Mouse (Mus musculus): ENCODE measurements at regions not wholly inside any gene's neighbourhood (a gene's known extent, or its start where the extent isn't known, plus 50 kb on each side); places are given as distances from the start of the nearest gene placed in this dataset.
"Not testable (repeated sequence)": the region's sequence is repeated elsewhere in the genome, so short reads cannot be mapped to it uniquely, and the experiment has no call there.

DNA sequence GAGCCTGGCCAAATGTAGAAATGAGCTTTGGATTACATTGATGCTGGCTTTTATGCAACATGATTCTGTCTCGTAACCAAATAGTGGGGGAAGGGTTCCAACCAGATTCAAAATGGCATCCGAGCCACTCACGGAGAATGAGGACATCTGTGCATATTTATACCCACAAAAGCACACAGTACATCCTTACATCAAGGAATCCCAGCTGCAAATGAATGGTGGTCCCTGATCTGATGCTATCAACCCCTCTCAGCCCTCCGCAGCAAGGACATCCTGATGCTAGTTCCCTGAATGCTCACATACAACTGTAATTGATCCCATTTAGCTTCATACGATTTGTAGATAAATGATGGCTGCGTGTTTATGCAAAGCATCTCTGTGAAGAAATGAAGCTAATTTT, 215.9 kb downstream of the Samd5 start:
- DNase-seq: no peak

DNA sequence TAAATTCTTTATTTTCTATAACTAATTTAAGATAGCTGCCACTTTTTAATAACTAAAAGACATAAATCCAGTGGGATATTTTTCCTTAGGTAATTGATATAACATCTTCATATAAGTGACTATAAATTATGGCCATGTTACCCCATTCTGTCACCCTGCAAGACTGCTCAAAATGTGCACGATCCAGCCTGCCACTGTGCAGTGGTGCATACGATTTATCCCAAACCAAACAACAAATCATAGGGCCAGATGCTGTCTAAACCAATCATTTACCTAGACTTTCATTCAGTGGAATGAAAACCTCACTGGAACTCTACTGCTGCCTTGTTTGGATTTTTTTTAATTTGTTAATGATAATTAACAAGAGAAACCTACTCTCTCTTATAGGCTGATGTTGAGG, 216.5 kb downstream of the Samd5 start:
- no peak for DNase-seq

DNA sequence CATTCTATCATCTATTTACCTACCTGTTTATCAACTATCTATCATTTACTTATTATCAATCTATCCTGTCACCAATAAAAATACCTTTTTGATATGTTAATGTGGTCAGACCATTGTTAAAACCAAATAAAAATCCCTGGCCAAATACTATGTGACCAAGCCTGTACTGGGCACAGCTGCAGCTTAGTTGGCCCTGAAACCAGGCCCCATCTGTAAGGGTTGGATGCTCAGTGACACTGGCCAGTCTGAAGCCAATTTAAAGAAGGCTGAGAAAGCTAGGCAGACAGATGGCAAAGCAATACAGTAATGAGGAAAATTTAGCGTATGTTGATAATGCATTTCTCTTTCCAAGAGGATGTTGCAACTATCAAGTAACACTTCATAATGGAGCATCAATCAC, 217.8 kb downstream of the Samd5 start:
- no peak for DNase-seq

DNA sequence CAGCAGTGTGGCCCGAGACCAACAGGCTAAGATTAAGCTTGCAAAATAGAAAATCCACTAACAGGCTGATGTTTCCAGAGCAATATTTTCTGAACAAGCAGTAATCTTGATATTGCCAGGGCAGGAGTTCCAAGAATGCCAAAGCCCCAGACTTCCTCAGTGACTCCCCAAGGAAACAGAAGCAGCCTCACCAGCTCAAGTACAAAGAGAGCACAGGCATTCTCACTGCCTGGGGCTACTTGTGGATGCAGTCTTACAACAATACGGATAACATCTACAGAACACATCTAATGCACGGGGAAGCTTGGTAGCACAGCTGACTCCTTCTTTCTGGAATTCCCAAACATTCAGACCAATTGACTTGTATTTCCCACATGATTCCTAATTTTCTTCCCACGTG, 235.9 kb downstream of the Samd5 start:
- no peak for DNase-seq

DNA sequence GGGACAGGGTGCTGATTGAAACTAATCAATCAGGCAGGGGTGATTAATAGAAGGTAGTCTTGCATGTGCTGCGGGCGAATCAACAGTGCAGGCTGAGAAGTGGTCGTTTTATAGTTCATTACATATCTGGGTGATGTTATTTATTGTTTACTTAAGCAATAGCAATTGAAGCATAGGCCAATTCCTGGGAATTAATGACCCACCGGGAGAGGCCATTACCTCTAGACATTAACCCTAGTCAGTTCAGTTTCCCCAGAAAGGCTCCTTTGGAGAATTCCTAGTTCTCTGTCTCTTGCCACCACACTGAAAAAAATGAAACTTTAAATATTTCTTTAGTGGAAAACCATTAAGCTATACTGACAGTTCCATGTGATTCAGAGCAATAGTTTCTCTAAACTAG, 236.6 kb downstream of the Samd5 start:
- no peak for DNase-seq

DNA sequence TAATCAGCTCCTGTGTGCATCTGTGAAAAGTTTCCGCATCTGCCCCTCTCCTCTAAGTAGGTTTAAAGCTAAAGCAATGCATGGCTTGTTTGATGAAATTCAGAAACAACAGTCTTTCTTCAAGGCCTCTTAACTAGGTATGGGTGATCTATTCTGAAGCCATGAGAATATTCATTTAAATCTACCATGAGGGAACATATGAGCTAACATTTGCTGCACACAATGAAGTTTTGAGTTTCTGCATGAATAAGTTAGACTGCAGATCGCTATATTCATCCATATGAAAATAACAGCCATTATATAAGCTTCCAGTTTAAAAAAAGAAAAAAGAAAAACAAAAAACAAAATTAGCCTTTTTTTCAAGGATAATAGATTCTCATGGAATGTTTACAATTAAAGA, 245.9 kb downstream of the Samd5 start:
- no peak for DNase-seq

DNA sequence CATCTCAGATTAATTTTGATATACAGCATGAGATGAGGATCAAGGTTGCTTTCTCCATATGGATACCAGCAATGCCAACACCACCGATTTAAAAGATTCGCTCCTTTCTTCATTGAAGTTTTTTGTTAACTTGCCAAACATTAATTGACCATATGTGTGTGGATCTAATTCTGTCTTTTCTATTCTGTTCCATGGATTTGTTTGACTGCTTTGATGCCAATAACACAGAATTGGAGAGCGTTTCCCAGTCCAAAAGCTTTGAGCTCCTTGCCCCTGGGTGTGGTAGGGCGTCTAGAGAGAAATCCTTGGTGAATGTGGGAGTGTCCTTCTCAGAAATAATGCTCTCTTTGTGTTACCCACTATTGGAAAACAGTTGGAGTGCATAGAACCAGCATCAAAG, 254.3 kb downstream of the Samd5 start:
- DNase-seq: no peak

DNA sequence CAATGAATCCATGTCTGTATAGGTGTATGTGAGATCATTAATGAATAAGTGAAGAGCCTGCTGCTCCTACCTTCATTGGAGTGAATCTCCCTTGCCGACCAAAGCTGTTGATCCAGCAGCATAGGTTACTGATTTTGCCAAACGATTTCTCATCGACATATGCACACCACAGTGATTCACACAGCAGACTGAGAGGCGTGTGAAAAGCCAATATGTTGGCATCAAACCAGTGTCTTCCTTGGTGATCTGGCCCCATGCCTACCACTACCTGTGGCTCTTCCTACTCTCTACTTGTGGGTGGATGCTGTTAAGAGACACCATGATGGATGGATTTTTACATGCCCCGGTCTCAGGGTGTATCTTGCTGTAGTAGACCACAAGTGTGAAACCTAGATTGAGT, 258.3 kb downstream of the Samd5 start:
- no peak for DNase-seq

DNA sequence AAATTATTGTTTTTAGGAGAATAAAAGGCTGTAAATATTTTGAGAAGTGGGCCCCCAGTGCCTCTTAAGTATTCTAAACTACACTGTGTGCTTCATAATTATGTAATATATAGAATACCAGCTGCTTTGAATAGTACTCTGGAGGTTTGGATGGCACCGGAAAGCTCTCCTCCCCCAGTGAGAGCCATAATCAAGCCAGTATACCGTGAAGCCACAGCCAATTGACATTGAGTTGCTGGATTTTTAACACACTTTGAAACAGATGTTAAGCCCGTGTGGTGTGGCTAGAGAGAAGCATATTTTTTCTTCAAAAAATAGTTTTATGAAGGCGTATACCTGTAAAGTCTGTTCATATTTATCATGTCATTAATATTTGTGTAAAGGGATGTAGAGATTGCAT, 268.9 kb downstream of the Samd5 start:
- no peak for DNase-seq

DNA sequence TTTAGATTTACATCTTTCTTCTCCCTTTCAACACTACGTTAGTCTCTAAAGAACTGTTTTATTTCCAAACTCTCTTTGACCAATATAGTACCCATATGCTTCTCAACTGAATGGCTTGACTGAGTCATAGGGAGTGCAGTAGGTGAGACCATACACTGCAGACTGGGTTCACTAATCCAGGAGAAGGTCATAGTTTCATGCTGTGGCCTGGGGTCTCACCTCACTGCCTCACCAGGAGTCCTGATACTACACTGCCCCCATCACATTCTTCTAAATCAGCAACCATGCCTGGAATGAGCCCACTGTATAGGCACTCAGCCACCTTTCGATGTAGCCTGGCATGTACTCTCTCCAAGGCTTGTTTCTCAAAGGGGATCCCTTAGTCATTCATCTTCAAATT, 269.6 kb downstream of the Samd5 start:
- DNase-seq: no peak

DNA sequence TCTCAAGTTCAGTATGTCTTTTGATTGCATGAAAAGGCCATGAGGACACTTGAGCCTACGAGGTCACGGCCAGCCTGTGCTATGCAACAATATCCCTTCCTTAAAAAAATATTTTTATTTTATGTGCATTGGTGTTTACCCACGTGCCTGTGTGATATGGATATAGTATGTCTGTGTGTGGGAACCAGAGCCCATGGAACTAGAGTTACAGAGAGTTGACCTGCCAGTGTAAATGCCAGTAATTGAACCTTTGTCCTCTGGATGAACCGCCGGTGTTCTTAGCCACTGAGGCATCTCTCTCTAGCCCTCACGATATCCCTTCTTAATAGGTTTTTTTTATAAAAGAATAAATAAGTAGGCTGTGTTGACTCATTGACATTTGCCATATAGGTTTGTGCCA, 270.0 kb downstream of the Samd5 start:
- no peak for DNase-seq

DNA sequence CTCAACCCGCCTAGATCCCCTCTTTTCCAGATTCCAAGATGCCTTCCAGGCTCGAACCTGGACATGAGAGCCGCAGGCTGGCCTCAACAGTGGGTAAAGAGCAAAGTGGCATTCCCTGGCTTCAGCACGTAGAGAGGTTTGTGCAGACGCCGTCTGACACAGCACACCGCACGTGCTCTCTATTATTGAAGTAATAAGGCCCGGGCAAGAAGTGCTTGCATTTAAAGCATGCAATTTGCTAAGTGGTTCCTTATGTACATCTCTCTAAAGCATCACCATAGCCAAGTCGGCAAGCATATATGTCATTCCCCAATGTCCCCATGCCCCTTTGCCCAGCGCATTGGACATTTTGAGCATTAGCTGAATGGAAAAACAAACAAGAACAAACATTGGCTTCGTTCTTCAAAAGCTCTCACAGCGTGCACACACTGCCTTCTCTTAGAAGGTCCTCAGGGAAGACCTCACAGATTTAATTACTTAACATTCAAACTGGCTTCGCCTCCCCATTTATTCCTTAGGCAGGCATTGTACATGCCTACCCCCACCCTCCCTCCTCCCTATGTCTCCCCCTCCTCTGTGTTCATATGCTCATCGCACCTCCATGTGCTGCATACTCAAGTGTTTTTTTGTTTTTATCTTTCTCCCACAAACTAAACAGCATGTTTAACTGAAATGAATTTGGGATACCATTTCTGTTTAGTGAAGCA, 273.9 kb downstream of the Samd5 start:
- DNase-seq: no peak

DNA sequence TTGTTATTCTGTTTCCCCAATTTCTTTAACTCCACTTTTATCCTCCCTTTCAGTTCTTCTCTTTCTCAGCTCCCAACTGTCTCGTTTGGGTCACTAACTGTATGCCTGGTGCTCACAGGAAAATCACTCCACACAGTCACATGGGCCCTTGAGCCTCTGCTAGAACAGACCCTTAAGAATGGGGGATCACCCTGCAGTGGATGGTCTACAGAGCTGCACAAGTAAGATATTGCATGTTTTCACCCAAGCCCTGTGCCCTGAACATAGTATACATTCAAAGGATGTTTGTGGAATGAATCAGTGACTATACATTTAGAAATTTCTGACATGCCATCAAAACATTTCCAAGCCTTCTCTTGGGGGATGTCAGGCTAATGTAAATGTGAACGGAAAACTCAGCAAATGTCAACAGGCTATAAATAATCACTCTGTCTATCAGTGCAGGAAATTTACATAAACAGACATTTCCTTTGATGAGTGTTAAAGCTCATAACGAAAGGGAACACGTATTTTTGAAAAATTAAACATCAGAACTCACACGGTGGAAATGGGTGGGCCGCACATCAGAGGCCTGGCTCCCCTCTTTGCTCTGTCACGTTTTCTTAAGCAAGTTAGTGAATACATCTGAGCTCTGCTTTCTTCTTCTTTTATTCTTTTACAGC, 297.4 kb downstream of the Samd5 start:
- DNase-seq: no peak

DNA sequence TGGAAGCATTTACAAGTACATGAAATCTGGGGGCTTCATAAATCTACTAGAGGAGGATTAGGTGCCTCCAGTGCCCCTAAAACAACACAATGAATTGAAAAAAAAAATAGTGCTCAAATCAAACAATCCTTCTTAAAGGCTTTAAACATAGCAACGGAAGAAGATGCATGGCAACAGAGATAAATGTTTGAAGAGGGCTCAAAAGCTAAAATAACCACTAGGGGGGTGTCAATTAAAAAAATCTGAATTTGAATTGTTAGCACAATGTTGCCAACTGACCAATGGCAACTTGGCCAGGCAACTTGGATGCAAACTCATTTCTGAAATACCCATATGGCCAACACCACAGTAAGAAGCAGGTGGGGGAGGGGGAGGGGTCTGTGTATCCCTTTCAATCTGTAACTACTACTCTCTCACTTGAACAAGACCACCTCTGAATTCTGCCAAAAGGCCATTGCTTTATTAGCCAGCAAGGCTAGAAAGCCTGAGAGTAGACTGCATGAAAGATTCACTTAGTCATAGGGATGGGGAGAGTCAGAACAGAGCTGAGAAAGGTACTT, 312.6 kb downstream of the Samd5 start:
- no peak for DNase-seq

DNA sequence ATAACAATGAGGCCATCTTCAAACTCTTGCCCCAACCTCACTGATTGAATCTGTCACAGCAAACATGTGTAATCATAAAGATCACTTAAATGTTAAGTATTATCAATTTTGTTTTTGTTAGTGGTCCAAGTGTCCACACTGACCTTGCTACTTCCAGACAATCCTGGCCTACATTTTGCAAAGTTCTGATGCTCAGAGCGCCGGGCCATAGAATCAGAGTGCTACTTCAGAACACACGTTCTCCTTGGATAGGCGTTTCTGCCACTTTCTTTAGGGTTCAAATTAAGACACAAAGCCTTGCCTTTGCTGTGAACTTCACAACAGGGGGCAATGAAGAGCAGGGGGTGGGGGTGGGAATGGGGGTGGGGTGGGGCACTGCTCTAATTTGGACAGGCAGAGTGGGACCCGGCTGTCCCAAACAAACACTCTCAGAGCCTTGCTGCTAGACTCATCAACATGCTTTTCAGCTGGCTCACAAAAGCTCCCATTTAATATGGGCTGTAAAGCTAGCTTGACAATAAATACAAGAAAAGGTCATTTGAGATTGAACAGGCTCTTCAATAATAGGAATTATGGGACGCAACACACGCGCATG, 336.7 kb downstream of the Samd5 start:
- DNase-seq: no peak

DNA sequence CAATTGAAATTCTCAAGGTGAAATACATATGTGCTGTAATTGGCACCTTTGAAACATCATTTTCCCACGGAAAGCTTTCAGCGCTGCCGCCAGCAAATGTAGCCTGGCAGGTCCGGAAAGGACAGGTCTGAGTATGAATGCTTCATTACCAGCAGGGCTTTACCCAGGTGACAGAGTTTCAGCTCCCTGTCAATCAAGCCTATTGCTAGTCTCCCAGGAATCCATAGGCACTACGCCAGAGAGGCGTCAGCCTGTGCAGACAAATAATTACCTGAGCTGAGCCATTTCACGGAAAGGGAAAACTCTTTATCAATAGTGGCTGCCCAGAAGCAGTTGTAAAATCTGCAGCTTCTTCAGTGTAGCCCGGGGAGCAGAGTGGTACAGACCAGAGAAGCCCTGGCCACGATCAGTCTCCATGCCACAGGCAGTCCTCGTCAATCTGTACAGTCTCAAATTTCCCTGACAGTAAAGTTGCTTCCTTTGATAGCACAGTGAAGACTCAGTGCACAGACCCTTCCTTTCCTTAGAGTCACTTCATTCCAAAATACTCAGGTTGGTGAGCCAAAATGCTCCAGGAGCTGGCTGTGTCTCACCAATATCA, 340.7 kb downstream of the Samd5 start:
- no peak for DNase-seq

DNA sequence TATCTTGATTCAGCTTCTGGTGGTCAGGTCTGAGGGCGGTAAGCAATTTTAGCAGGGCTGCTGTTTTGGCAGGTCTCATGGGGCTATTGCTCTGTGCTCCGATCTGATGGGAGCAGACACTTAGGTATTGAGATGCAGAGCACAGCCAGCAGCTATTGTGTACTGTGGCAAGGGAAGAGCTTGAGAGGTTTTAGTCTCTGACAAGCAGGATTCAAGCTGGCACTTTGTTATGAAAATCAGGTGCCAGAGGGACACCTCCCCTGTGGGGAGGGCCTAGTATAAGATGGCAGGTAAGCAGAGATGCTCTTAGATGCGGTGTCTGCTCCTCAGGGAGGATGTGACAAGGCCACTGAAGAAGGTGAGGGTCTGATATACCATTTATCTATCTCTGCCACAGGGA, 343.3 kb downstream of the Samd5 start:
- no peak for DNase-seq

DNA sequence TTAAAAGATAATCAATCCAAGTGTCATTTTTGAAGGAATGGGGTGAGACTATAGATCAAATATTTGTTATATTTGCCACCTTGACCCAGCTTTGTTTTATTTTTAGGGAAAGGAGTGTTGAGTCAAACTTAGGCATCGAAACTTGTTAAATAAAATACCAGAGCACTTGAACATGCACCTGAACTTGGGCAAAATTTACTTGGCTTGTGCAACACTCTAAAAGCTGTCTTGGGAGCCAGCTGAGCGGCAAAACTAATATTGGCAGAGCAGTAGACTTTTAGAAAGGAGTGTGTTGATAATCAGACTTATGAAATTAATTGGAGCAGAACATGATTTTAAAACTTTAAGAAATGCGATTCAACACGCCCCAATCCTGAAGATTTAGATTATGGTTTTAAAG, 346.7 kb downstream of the Samd5 start:
- DNase-seq: no peak

DNA sequence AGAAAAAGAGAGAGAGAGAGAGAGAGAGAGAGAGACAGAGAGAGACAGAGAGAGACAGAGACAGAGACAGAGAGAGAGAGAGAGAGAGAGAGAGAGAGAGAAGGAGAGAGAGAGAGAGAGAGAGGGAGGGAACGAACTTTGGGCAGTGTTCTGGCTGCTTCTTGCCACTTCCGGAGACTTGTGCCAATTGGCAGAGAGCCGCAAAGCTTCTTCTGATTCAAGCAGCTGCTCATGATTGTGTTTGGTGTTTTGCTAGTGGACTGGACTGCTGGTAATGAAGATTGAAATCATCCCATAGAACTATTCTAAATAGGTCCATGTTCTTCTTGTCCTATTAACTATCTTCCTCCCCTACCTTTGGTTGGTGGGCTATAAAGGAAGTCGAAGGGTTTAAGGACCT, 347.1 kb downstream of the Samd5 start:
- not testable (repeated sequence) for DNase-seq

DNA sequence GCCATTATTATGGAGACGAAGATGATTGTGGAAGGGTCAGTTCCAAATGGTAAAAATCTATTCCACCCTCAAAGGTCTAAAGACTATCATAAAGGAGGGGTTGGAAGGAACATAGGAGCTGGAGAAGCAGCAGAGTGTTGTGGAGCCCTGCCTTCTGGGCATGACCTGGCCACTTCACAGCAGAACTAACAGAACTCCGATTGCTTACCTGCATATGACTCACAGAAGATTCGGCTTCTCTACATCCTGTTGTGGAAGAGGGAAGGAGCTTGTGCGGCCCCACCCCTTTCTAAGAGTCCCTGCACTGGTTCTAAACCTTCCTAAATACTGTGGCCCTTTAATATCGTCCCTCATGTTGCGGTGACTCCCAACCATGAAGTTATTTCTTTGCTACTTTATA, 362.7 kb downstream of the Samd5 start:
- no peak for DNase-seq

DNA sequence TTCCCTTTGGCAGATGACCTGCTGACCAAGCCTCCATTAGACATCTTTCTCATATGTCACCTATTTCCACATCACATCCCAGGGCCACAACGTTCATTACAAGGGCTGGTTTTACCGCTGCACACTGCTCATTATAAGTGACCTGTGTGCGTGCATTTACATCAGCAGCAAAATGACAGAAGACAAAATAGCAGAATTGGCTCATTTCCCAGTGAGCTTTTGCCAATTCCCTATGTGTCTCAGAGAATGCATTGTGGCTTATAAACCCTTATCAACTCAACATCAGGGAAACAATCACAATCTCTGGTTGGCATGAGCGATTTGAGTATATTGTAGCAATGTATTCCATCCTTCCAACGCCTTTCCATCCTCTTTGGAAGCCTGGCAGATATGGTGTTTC, 364.7 kb downstream of the Samd5 start:
- DNase-seq: no peak

DNA sequence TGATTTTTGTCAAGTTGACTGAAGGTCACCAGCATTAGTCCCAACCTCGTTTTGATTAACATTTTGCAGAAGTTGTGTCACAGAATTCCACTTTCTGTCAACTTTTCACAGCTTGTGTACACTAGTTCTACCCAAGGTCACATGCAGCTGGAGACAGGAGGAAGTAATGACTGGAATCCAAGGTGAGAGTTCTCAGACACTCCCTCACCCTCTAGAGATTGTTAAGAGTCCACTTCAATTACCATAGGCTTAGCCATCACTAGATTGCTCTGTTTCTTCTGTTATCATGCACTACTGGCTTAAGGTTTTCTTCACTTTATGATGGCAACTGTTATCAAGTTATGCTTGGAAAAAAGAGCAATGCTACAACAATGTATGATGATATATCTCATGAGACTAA, 379.0 kb downstream of the Samd5 start:
- no peak for DNase-seq

DNA sequence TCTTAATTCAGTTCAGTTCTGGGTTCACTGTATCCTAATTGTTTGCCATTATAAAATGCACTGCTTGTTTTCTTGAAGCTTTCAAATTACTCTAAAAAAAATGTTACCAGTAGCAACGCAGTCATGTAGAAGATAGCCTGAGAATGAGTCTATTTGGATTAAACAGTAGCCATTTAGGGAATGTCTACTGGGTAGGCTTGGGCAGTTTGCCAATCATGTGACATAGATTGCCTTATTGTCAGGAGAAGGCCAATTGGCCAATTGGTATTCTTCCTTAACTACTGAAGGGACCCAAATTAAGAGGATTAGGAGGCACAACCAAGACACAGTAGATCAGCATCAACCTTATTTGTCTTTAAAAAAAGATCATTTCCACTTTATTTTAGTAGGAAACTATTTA, 379.7 kb downstream of the Samd5 start:
- DNase-seq: no peak

DNA sequence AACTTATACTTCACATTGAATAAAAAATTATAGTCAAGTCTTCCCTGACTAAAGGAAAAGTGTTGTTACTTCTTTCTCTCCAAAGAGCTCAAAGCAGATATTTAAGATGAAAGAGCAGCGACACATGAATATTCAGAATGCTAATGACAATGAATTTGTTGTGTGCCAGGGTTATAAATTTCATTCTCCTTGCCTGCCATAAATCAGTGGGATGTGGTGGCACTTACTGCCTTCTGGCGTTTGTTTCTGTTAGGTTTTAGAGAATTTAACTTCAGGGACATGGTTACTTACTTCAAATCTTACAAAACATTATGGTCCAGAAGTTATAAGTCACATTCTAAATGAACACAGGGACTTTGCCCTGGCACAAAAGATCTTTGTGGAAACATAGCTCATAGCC, 380.4 kb downstream of the Samd5 start:
- DNase-seq: no peak

All from cerebellum, adult 11-12 months (tissue).